Mouse (Mus musculus) large intestine, adult 2 months (tissue): ENCODE measurements around the gene Eif4e2. TPM values are rescaled to one million over a fixed set of nuclear protein-coding genes. Genes with fewer than 3 reads are reported as not detected.
A peak's percentile ranks its signal among the peaks of the same experiment; 100 is the strongest.

Source experiments
- DNase-seq: peaks from one replicate; pipeline ENCODE4 v3.0.0-alpha.2; 2012; ENCODE audit warnings: low read depth, low spot score
- WGBS: fragments of 180-500 bp; shearing (Covaris S2); methylation state at CpG from one replicate; pipeline ENCODE4 v1.1.7; 2018; 5-methylcytosine and 5-hydroxymethylcytosine counted together
- polyA plus RNA-seq: library from polyadenylated mRNA; depleted of rRNA; stranded (reverse); fragments of >200 nt; gene quantifications from 2 replicates; pipeline ENCODE4 v1.2.3, GENCODE M21; 2012

The Eif4e2 gene
- polyA plus RNA-seq, 1 experiment = 45.7 TPM

DNA sequence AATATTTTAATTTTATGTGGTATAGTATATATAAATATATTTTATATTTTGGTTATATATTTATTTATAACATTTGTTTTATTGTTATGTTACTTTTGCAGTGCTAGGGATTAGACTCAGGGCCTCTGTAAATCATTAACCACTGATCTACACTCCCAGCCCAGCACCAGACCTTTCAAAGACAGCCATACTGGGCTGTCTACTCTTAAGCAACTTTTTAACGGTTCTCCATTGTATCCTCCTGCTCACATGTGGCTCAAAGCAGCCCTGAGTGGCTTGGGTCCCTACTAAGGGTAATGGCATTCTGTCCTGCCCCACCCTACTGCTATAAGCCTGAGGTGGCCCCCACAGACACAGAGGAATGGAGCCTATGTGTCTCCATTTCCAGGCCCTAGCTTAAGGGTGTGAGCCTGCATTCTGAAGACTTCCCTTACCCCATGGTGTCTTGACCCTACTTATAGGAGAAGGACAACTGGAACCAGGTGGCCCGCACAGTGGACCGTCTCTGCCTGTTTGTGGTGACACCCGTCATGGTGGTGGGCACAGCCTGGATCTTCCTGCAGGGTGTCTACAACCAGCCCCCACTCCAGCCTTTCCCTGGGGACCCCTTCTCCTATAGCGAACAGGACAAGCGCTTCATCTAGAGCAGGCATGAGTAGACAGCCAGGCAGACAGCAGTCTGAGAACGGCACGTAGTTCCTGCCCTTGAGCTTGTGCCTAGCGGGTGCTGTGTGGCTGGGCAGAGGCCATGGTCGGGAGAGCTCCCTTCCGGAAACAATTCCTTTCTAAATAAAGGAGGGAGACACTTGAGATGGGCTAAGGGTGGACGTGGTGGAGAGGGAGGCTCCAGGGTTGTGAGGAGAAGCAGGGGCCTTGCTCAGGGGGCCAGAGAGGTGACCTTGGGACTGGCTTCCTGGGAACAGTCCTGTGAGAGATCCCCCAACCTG is 15.3 kb upstream of the Eif4e2 start:
- 68% methylated on average over 12 of the region's 12 CpGs for WGBS

DNA sequence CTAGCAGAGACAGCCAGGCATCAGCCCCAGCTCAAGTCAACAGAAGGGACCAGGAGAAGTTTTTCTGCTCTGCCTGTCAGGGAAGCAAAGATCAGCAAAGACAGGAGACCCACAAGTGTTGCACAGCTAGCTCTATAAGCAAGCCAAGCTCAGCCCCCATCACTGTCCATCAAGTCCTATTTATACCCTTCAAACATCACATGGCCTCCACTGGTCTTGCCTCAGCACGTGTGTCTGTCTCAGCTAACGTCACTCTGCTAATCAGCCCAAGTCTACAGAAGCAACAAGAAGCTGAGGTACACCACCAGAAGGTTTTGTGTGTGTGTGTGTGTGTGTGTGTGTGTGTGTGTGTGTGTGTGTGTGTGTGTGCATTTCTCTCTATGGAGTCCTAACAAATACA is 12.9 kb upstream of the Eif4e2 start:
- WGBS = 52% methylated on average over 2 of the region's 2 CpGs
- no peak for DNase-seq

More for the DNA sequence above, 15.3 kb upstream of the Eif4e2 start:
- no peak for DNase-seq

DNA sequence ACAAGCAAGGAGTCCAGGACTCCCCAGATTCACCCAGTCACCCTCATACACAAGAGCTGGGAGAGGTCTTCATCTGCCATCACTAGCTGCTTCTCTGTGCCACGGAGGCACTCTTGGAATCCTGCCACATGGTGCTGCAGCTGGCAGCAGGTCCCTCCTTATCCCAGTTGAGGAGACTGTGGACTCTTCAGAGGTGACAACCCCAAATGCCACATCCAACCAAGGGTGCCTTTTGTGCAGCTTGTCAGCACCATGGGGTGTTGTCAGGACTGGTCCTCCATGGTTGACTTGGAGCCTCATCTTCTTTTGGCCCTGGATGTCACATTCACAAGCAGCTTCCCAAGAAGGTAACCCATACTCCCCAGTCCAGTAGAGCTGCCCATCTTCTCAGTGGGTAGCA is 11.9 kb upstream of the Eif4e2 start:
- no peak for DNase-seq
- 36% methylated on average over 1 of the region's 1 CpGs for WGBS

DNA sequence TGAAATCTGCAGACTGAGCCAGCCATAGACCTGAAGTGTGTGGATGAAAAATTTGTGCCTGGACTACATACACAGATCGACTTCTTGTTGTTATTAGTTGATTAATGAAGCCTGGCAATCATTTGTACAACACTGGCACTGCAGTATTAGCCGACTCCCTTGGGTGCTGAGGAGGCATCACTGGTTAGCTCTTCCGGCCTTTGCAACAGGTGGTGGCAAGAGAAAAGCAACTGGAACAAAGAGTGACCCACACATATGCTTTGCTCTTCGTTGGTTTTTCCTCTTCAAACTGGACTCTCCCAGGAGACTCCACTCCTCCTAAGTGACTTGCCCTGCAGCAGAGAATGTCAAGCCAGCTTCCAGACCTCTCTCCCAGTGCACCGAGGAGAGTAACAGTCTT is 9.9 kb upstream of the Eif4e2 start:
- WGBS = 78% methylated on average over 5 of the region's 5 CpGs
- DNase-seq = no peak

DNA sequence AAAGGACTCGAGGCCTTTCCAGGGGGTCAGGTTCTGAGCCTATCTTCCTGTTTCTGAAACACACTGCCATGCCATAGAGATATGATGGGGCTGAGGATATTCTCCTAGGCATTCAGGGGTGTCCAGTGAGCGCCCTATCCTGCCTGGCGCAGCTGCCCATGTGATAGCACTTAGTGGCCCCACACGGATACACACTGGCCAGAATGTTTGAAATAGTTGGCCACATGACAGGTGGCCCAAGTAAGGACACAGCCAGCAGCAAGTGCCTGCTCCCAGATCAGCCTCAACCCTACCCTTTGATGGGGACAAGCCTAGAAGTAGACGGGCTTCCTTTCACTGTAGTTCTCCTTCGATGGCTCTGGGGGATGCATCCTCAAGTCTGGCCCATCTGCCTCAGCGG is 9.2 kb upstream of the Eif4e2 start, which contains the start of gene Chrng:
Gene Chrng, plus strand, starts transcription at position 193 of the 400 bp plus-strand sequence.
- WGBS = 86% methylated on average over 7 of the region's 7 CpGs
- no peak for DNase-seq

DNA sequence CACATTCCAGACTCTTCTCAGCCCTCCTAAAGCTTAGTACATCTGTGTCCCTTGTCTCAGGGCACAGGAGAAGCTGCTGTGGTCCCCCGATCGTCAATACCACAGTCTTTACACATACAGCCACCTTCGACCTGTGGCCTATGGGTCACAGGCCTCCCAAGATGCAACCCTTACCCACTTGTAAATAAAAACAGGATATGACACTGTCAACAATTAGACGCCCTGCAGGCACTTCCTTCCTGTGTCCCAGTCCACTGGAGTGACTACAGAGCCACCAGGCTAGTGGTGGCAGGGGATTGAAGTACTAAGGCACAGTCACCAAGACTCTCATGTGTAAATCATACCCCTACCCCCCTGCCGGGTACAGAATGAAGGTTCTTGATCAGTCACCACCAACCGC is 8.7 kb upstream of the Eif4e2 start:
- no peak for DNase-seq
- 50% methylated on average over 6 of the region's 6 CpGs for WGBS

DNA sequence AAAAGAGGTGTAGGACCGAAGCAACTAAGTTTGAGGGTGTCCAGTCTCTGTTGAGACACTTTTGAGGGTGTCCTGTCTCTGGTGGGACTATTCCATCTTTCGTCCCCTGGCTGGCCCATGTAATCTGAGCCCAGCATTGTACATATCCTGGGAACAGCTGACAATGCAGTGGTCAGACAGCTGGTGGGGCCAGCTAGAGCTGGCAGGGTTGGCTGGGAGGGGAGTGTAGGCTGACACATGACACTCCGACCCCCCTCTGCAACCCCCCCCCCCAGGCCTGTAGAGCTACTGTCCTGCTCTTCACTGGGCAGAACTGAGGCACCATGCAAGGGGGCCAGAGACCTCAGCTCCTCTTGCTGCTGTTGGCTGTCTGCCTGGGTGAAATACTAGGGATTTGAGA is 8.2 kb upstream of the Eif4e2 start:
- WGBS = 57% methylated on average over 3 of the region's 3 CpGs
- DNase-seq = no peak

DNA sequence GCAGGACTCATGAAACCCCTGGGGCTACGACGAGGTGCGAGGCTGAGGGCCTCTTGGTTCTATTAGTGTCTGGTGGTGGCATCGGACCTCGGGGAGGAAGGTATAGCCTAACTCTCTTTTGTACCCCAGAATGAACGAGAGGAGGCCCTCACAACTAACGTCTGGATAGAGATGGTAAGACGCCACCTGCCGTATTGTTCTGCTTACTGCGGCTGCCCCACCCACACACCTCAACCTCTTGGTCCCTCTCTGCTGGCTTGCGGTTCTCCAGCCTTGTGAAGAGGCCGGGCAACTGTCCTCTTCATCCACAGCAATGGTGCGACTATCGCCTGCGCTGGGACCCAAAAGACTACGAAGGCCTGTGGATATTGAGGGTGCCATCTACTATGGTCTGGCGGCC is 7.4 kb upstream of the Eif4e2 start:
- DNase-seq = no peak
- whole genome bisulfite sequencing = 18% methylated on average over 17 of the region's 17 CpGs

DNA sequence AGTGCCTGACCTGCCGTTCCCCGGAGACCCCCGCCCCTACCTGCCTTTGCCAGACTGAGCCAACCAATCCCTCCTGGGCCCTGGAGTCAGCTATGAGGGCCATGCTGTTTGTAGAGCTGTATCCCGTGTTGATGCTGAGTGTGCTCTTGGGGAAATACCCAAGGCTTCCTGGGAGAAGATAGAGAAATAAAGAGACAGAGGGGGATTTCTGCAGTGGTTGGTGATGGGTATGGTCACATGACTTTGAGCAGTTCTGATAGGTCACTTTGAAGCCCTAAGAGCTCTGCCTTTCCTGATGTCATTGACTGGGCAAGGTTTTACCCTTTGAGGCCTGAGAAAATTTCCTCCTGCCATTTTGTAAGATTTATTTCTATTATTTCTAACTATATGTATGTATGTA is 2.3 kb upstream of the Eif4e2 start:
- 81% methylated on average over 4 of the region's 4 CpGs for WGBS
- DNase-seq = no peak

DNA sequence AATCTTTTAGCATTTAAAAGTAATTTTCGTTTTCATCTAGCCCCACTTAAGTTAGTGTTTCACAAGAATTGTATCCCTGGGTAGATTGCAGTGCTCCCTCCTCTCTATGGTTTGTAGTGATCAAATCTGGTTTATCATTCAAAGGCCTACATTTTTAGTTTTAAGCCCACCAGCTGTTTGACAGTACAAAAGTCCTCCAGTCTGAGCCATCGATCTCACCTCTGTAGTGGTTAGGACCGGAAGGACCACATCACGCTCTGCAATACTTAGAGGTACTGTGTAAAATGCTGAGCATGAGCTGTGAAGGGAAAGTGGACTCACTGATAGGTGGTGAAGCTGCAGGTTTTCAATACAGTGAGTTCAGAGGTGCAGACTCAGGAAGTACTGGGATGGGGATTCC is 1.0 kb downstream of the Eif4e2 start:
- no peak for DNase-seq
- 4% methylated on average over 4 of the region's 4 CpGs for WGBS

DNA sequence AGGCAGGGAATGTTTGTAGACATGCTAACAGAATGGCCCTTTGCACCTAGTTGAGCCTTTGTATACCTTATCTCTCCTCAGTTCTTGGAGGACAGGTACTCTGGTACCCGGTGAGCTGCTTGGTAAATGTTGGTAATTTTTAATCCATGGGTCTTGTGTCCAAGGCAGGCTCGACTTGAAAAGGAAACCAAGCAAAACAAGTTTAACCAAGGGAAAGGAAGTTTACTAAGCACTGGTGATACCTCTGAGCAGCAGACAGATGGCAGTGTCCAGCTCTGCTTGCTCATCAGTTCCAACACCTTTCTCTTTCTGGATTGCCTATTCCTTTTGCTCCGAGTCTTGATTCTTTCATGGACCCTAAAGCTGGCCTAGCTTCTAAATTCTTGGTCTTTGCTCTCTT is 4.2 kb downstream of the Eif4e2 start:
- 23% methylated on average over 3 of the region's 3 CpGs for WGBS
- DNase-seq = no peak

DNA sequence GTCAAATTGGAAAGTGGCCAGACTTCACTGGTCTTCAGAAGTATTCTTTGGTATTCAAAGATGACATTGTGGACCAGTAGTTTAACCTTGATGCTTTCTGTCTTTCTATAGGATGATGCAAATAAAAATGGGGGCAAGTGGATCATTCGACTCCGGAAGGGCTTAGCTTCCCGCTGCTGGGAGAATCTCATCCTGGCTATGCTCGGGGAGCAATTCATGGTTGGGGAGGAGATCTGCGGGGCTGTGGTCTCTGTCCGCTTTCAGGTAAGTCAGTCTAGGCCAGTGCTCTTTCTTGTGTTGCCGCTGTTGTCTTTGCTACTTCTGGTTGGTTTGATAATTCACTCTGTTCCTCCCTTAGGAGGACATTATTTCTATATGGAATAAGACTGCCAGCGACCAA is 12.0 kb downstream of the Eif4e2 start:
- no peak for DNase-seq
- 96% methylated on average over 8 of the region's 8 CpGs for WGBS

DNA sequence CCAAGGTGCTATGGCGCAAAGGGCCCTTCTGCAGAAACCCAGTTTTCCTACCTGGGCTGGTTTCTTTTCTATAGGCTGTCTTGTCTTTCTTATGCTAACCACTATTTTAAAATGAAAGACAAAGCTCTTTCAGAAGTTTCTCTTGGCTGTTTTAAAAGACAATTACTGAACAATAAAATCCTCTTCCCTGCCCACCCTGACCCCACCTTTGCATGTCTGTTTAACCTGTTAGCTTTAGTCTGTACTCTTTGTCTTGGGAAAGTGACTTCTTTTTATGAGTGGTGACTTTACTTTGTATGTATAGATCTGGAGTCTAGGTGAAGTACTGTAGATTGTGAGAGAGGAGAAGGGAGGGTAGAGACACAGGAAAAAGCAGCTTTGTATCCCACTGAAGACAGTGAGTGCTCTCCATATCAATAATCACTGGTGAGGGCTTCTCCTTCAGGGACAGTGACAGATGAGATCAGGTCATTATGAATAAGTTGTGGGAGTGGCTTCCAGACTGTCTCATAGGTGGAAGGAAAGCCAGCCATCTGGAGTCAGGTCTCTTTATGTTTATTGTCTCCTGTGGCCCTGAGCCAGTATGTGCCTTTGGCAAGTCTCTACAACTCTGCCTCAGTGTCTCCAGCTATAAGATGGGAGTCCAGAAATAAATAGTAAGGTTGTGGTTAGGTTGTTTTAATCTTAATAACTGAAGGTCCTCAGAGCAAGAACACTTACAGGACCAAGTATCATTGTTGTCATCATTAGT is 12.9 kb downstream of the Eif4e2 start:
- 97% methylated on average over 1 of the region's 1 CpGs for WGBS
- no peak for DNase-seq

DNA sequence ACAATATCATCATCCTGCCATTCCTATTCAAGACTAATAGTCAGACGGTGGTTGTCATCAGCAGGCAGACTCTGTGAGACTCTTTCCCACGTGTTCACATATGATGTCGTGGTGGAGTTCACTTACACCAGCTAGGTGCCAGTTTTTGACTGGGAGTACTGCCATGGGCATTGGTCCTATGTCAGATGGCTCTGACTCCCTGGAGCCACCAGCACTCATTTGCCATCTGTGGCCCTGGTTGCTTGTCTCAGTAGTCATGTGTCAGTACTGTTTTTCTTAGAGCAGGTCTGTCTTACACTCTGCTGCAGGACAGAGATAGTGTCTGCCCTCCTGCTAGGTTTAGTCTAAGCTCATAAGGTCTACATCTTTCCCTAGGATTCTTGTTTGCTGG is 13.4 kb downstream of the Eif4e2 start:
- WGBS = 91% methylated on average over 3 of the region's 3 CpGs
- DNase-seq = no peak

DNA sequence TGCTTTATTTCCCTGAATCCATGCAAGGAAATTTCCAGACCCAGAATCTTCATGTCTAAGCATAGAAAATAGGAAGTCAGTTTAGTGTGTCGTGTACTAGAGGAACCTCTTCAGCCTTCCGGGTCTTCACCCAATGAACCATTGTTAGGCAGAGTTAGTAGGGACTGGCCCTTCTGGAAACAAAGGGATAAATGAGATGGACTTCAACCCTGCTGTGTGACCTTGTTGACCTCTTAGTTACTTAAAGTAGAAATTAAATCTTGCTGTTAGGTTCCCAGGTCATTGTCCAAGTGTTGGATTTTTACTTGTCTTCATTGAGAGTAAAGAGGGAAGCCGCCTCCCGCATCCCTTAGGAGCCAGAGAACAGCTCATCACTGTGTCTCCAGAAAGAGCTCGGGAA is 16.9 kb downstream of the Eif4e2 start:
- WGBS = 86% methylated on average over 5 of the region's 5 CpGs
- no peak for DNase-seq

DNA sequence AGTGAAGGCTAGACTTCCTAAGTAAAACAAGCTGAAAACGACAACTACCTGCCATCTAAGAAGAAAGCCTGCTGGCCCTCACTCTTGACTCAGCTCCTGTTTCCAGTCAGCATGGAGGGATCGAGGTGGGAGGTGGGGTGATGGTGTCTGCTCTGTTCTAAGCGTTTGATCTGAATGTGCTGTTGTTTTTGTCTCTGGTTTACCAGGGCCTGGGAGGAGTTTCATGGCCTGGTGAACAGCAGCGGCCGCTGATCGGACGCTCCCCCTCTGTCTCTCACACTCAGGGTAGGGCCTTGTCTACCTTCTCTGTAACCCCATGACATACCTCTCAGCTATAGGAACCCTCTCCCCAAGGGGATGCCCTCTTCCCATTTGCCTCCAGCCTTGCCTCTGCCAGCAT is 18.5 kb downstream of the Eif4e2 start:
- no peak for DNase-seq
- 74% methylated on average over 7 of the region's 7 CpGs for WGBS

DNA sequence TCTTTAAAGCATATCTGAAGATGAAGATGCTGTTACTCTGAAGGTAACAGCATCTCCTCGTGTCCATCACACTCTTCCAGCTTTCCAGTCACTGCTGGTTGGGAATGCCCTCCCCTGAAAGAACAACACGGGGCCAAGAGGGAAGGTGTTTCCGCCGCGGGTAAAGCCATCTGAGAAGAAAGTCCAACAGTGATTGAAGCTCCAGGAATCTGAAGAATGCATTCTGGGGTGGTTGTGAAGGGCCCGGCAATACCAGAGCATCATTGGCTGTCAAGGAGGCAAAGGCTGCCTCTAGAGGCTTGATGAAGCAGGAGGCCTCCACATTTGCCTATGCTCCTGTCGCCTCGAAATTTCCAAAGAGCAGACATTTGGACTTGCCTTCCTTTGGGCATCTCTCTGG is 25.3 kb downstream of the Eif4e2 start:
- 69% methylated on average over 8 of the region's 8 CpGs for WGBS
- no peak for DNase-seq

DNA sequence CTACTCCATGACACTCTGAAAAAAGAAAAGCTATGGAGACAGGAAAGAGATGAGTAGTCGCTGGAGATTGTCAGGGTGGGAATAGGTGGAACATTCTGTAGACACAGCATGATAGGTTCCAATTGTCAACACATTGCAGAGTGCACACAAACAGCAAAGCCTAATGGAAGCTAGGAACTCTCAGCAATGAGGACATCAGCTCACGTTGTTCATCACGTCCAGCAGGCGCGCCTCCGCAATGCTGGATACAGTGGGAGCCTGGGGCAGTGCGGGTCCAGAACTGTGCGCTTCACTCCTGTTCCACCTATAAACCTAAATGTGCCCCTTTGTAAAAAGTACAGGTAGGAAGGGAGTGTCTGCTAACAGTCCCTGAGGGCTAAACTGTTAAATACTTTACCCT is 29.3 kb downstream of the Eif4e2 start:
- DNase-seq = no peak
- WGBS = 88% methylated on average over 8 of the region's 8 CpGs

DNA sequence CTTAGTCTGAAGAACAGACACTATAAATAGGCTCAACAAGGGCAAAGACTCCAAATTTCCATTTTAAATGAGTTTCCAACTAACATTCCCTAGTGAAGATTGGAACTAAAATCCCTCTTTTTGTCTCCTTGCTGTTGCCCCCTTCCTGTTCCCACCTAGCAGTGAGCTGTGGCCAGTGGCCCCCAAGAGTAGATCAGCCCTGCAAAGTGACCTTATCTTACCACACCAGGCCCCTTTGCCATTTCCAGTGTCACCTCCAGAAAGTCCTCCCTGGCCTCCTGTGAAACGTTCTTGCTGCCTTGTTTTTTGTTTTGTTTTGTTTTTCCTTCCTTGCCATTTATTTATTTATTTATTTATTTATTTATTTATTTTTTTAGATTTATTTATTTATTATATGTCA is 31.7 kb downstream of the Eif4e2 start:
- WGBS = 5% methylated on average over 1 of the region's 1 CpGs
- no peak for DNase-seq

DNA sequence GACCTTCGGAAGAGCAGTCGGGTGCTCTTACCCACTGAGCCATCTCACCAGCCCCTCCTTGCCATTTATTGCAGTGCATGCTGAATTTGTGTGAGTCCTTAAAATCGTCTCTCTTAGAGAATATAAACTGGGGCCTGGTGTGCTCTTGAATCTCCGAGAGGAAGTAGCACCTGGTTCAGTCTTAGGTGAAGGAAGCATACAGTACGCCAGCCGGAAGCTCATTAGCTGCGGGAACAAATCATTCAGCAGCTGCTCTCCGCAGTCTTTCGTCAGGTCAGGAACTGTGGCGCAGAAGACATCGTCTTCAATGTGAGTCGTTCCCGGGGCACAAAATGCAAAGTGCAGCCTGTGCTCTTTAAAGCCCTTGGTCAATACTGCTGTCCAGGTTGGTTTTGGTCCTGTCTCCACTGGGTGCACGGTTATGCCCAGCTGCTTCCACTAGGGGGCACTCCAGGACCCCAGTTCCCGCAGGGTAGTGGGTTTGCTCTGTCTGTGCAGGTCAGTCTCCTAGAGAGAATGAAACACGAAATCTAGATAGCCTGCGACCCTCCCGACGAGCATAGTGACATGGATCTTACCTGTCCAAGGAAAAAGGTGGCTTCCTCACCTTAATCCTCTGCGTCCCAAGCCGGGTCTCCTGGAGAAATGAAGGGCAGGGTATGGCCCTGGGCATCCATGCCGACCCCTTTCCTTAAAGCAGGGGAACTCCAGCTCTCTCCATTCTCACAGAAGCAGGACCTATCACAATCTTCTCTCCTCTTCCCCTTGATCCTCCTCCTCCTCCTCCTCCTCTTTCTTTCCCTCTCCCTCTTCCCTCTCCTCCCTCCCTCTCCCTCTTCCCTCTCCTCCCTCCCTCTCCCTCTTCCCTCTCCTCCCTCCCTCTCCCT is 32.5 kb downstream of the Eif4e2 start:
- DNase-seq = peak; percentile 37
- 21% methylated on average over 22 of the region's 22 CpGs for WGBS
